Mouse (Mus musculus) gastrocnemius, postnatal 4 days (tissue): ENCODE measurements at regions not wholly inside any gene's neighbourhood (a gene's known extent, or its start where the extent isn't known, plus 50 kb on each side); places are given as distances from the start of the nearest gene placed in this dataset.

Source experiments
- DNase-seq, 2 experiments: peaks; one replicate each; pipeline ENCODE4 v3.0.0; 2021 to 2022; ENCODE audit warnings: low spot score in 2 of 2, mixed read lengths in 2 of 2

DNA sequence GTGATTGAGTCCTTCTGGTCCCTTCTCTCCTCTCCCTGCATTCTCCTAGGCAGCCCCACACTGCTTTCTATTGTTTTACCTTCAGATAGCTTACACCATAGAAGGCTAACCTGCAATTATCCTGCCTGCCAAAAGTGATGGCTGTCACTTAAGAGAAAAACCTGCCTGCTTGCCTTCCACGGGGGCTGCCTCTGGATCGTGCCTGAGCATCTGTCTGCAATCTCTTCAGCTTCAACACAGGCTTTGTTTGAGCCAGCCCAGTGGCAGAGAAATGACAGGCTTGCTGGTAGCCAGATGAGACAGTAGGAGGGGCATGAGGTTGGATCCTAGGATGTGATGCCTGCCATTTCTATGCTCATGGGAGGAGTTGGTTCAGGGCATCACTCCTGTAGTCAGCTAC, 345.2 kb upstream of the Tshz3 start:
- DNase-seq: no peak

DNA sequence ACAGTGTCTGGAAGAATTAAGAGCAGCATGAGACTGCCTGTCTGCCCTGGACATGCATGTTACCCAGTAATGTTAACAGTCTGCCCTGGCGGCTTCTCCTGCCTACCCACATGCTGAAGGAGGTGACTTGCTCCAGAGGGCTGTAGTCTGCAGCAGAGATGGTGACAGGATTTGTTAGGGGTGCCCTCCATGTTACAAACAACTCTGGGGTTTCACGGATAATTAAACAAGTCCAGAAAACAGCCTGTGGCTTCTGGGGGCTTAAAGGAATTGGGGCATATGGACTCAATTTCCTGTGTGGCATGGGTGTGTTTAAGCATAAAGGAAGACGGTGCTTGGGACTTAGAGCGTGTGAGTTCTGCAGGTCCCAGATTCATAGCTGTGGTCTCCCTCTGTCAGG, 347.3 kb upstream of the Tshz3 start:
- no peak for DNase-seq

DNA sequence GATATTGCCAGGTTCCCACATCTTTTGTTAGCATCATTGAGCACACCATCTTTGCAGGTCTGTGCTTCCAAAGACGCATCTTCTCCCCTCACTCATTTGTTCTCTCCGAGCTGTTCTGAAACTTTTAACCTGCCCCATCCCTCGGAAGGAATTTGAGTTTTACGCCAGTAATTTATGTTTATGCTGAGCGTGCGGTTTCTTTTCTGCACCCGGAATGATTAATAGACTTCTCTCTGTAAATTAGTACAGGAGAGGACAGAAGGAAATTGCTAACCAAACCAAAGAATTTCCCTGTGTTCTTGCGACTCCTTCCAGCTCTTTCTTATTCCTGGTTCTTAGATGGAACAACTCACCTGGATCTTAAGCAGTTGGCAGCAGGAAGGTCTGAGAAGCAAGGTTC, 349.7 kb upstream of the Tshz3 start:
- no peak for DNase-seq

DNA sequence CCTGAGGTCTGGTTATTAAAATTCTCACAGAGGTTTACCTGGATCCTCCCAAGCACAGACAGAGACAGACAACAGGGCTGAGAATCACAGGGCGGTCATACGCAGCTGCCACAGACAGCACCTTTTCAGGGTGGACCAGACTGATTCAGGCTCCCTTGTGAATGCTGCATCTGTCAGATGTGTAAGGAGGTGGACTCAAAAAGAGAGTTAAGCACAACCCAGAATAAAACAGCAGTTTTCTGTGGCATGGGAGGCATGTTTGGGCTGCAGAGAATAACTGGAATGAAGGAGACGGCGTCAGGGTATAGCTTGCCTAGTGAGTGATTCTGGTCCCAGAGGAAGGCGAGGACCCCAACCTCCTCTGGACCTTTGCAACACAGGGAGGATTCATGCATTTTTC, 363.1 kb upstream of the Tshz3 start:
- no peak for DNase-seq

DNA sequence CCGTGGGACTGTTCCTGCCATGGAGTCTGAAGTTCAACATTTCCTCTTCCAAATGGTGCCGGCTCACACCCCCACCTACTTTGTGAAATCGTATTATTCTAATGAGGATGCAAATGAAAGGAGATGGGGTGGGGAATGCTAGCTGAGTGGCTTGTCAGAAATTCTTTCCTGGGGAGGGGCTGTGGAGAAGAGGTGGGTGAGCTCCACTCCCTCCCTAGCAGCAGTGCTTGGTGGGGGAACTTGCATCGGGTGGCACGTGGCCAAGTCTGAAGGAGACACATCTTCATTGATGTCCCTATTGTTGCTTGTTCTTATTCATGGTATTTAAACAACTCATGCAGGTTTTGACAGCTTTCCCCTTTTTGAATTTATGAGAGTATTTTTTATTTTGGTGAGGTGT, 363.8 kb upstream of the Tshz3 start:
- no peak for DNase-seq

GRCm38 (mm10) chr7:36332633-36333032, 365.3 kb upstream of the Tshz3 start:
- DNase-seq: no peak

DNA sequence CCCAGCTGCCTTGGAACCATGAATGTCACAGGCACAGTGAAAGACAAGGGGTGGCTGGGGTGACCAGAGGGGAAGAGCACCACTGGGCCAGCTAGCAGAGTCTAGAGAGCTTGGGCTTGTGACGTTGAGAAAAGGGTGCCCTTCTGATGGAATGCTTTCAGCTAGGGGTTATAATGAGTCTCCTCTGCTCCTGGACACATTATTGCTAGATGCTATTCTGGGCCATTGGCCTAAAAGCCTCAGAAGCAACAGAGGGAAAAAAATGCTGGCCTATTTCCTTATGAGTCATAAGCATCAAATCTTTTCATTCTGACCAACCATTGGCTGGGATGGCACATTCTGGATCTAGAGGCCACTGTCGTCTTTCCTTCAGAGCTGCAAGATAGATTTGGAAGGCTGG, 369.8 kb upstream of the Tshz3 start:
- no peak for DNase-seq

- no peak for DNase-seq
Observed at GRCm38 (mm10) chr7:36324035-36324434, 373.9 kb upstream of the Tshz3 start.

- DNase-seq: no peak
Observed at GRCm38 (mm10) chr7:36322181-36322580, 375.7 kb upstream of the Tshz3 start.

GRCm38 (mm10) chr7:36317466-36318212, 380.3 kb upstream of the Tshz3 start:
- DNase-seq: peak; percentile 58 to 85

- DNase-seq: no peak
Observed at GRCm38 (mm10) chr7:36313751-36314150, 384.2 kb upstream of the Tshz3 start.

GRCm38 (mm10) chr7:36309761-36310605, 387.9 kb upstream of the Tshz3 start:
- DNase-seq: peak in 1 of 2 experiments; percentile 37

DNA sequence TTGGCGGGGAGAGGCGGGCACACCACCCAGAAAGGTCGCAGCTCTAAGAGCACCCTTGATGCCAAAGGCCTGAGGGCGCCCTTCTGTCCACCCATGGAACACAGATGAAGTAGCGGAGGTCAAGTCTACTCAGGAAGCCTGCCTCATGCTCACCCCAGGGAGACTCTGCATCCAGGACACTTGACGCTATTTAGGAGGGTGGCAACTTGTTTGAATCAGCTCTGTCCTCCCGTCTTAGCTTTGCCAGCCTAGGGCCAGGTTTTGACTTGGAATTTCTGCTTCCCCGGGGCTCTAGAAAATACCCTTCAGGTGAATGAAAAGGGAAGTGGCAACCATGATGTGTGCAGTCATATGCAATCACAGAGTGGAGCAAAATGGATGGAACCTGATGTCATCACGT, 389.2 kb upstream of the Tshz3 start:
- no peak for DNase-seq

- no peak for DNase-seq
Observed at GRCm38 (mm10) chr7:36308106-36308620, 389.8 kb upstream of the Tshz3 start.

DNA sequence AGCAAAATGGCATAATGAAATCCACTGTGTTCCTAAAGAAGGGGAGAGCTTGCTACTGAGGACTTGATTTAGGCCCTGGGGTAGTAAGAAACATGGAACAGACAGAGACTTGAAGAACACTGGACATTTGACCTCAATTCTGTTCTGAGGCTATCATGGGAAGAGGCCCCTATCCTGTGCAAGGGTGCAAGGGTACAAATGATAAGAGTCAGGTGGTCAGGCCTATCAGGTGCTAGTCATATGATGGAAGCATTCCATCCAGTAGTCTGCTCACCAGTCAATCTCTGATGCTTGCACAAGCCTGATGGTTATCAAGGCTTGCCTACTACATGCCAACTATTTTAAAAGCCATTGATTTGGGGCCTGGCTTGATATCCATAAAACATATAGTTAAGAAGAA, 420.6 kb upstream of the Tshz3 start:
- DNase-seq: no peak

- no peak for DNase-seq
Observed at GRCm38 (mm10) chr7:36268966-36269365, 429.0 kb upstream of the Tshz3 start.

- no peak for DNase-seq
Observed at GRCm38 (mm10) chr7:36265163-36265823, 432.6 kb upstream of the Tshz3 start.

- DNase-seq: no peak
Observed at GRCm38 (mm10) chr7:36262124-36262710, 435.7 kb upstream of the Tshz3 start.

DNA sequence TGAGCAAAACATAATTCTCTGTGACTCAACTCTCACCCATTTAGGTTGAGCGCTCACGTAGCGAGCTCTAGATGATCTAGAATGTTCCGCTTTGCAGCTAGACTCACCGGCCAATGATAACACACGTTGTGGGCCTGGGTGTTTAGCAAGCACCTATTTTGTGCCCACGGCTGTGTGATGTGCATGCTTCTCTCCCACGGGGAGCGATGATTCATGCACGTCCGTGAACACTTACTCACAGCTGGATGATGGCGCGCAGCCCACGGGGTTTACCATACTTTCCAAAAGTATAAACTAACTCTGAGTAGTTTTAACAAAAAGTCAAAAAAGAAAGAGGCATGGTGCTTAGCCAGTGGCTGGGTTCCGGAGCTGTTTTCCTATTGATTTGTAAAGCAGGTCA, 440.8 kb upstream of the Tshz3 start:
- DNase-seq: no peak

DNA sequence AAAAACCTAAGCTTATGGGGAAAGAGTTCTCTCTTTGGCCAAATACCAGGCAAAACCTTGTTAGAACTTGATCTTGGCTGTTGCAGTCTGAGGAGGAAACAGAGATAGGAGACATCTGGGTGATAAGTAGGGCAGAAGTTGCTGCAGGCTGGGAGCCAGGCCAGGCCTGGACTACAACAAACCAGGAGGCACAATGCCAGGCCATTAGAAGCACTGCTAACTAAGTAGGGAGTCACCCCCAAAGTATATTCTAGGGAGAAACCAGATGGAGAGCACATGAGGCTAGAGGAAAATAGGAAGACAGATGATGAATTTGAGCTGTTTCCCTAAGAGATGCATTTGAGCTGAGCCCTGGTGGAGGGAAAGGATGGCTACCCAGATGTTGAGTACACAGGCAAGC, 444.6 kb upstream of the Zfp507 start:
- no peak for DNase-seq

- no peak for DNase-seq
Observed at GRCm38 (mm10) chr7:36236673-36237072, 433.9 kb upstream of the Zfp507 start.
